Mouse (Mus musculus) cerebellum, postnatal 10 days (tissue): Measurements from ENCODE around the gene Pnpla1.

Source experiments
- DNase-seq, 2 experiments: peaks; one replicate each; pipeline ENCODE4 v3.0.0; 2021; ENCODE audit warnings: mixed read lengths in 2 of 2

Gene Pnpla1

GRCm38 (mm10) chr17:28894050-28894767 is 36.0 kb downstream of the Pnpla1 start:
- DNase-seq, result no peak

DNA sequence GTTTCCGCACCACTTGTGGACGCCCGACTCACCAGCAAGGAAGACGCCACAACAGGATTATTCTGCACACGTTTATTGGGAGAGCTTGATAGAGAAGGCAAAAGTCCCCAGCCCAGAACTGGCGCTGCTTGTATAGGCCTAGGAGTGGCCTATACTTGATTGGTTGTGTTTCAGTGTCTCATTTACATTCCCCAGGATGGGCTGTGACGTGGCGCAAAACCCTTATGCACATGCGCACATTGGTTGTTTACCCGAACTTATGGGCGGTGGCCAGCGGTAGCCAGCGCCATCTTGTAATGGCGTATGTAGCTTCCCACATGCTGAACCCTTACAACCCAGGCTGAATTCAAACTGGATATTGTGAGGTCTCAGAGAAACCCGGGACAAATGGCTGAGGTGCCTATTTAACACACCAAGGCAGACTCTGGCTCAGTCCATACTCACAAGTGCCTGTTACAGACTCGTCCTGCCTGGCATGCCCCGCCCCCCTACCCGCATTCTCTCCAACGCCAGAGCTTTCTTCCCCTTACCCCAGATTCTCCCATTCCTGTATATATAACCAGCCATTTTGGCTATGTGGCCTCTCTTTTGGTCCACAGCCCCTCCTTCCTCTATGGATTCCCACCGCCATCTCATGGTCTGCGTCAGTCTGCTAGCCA is 37.1 kb downstream of the Pnpla1 start:
- DNase-seq, result no peak

DNA sequence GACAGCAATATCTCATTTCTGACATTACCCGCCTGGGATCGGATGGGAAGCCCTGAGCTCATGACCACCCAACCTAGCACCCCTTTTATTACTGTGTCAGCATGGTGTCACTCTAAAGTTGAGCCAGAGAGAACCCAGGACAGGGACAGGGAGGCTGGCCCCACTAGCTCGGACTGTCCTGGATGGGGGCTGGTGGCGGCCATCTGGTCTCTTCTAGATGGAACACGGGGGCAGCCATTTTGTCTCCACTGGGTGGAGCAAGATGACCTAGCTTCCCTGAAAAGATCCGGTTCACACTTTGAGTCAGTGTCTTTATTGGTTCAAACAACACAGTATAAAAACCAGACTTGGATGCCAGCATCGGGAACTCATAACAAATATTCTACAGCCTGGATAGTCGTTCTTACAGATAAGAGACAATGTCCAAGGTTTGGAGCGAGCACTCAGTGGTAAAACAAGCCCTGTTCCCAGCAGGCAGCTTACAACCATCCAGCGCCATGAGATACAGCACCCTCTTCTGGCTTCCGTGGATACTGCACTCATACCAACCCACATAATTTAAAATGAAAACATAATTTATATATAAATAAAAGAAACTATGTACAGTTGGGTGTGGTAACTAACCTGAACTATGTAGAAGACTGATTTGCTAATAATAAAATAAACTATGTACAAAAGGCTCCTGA is 38.0 kb downstream of the Pnpla1 start:
- no peak for DNase-seq

GRCm38 (mm10) chr17:28897817-28898216 is 39.6 kb downstream of the Pnpla1 start:
- no peak for DNase-seq

DNA sequence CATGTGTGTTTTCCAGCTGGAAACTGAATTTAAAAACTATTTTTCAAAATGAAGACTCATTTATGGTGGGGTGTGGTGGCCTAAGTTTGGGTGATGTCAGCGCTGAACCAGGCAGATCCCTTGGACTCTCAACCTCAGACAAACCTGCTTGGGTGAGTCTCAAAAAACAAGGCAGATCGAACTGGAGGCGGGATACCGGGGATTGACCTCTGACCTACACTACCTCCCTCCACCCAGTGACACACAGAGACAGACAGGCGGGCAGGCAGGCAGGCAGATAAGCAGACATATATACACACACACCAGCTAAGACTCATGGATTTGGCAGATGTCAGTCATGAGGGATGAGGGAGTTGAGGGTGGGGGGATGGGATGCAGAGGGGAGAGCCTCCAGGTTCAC is 40.0 kb downstream of the Pnpla1 start:
- no peak for DNase-seq

DNA sequence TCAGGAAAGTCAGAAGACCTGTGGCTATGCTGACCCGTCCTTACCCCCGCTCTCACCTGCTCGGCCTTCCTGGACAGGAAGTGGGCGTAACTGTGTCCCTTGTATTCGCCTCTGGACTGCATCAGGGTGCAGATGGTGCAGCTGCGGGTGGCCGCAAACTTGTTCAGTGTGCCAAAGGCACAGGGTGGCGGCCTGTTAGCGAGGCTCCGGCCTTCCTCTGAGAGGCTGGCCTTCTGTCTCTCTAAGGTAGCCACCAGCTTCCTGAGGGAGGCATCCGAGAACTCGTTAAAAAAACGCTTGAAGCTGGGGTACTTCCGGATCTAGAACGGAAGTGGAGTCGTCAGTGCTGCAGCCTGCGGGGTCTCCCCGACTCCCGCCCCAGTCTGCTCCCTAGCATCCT is 41.2 kb downstream of the Pnpla1 start:
- peak; percentile 89 to 93 for DNase-seq

- no peak for DNase-seq
Measured at GRCm38 (mm10) chr17:28901559-28901958, 43.3 kb downstream of the Pnpla1 start.

GRCm38 (mm10) chr17:28904546-28905376 is 46.5 kb downstream of the Pnpla1 start:
- DNase-seq, result peak; percentile 81 to 85

DNA sequence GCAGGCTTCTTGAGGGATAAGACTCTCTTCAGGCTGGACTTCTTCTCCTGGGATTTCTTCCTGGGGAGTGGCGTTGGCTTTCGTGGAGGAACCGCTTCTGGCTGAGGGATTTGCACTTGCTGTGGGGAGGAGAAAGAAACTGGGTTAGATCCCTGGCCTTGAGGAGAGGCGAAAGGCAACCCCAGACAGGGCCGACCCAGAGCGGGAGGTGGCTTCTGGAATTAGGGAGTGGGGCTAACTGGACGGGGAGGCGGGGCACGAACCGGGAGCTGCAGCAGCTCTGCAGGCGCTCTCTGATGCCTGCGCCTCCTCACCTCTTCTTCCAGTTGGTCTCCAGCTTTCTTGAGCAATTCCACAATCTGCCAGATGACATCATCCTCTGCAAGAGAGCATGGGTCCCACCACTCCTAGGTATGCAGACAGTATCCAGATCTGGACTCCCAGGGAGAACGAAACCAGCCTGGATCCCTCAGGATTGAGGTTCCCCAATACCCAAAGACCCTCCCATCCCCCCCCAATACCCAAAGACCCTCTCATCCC is 47.2 kb downstream of the Pnpla1 start:
- DNase-seq, result no peak

- DNase-seq, result peak in 1 of 2 experiments; percentile 30
Measured at GRCm38 (mm10) chr17:28907959-28908358, 49.7 kb downstream of the Pnpla1 start.

DNA sequence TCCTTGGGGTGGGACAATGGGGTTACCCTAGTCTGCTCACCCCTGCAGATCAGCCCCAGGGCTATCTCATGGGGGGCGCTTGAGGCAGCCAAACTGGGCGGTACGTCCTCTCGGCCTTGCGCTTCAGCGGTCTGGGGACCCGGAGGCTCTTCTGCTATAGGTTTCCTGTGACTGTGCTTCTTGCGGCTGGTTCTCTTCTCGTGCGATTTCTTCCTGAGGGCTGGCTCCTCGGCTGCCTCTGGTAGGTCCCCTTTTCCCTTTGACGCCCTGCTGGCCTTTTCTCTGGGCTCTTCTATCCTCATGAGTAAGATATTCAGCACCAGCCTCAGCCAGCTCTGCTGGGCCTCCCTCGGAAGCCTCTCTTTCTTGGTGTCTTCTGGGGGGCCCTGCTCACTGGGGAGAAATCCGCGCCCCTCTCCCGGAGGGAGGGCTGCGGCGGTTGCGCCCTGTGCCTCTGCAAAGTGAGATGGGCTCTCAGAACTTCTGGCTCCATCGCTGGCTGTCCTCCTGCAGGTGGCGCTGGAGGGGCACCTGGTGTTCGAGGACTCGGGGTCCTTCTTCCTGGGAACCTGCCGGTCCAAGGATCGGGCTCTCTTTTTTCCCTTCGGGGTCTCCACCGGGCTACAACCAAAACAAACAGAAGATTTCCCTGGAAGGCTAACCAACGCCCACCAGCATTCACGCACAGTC is 51.2 kb downstream of the Pnpla1 start:
- peak; percentile 76 to 81 for DNase-seq

DNA sequence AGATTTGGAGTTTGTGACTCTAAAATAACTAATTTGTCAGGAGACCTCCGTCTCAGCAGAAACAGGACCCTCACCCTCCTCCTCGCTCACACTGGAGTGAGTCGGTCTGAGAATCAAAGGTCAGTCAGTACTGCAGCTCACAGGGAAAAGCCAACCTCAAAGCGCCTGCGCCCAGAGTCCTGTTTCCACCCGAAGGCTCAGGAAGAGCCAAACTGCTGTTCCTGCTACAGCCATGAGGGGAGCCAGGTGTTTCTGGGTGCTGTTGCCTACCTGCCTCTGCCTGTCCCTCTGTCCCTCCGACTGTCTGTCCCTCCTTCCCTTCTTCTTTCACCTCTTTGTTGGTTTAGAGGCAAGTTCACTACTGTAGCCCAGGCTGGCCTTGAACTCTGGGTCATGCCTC is 51.9 kb downstream of the Pnpla1 start:
- no peak for DNase-seq

DNA sequence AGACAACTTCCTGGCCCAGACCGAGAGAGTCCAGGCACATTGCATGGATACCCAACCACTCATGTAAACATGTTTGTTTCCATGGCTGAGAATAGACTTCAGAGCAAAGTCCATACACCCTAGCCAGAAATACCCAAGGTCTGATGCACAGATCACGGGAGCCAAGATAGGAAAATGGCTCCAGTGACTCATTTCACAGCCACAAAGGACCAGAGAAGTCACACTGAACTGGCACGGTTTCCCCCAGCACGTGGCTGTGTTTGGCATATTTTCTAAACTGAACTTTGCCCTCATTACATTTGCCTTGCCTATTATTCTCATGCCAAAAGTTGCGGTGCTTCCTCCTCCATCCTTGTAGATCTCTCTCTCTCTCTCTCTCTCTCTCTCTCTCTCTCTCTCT is 55.0 kb downstream of the Pnpla1 start:
- no peak for DNase-seq

GRCm38 (mm10) chr17:28913940-28914339 is 55.7 kb downstream of the Pnpla1 start:
- DNase-seq, result no peak

DNA sequence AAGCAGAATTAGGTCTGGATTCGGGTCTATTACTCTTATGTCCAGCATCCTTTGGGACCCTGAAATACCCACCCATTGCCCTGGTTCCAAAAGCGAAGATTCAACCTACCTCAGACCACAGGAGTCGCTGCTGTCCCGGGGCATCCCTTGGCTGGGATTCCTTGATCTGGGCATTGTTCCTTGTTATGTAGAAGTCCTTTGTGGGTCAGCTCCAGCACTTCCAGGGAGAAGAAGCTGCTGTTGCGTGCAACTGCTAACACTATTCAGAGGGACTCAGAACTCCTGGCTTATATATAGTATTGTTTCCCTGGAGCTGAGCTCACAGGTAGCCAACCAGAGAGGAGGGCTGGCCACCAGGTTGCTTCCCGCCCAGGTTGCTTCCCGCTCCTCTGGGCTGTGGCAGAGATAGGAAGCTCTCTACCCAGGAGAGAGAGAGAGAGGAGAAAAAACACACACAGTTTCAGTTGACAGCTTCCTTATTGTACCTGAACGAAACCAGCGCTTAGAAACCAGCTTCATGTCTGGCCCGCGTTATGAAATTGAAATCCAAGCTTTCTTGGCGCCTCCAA is 56.9 kb downstream of the Pnpla1 start, which contains the start of gene 4930539E08Rik:
Gene 4930539E08Rik (minus strand): TSS at position 265 of the 569 bp plus-strand sequence.
- no peak for DNase-seq

DNA sequence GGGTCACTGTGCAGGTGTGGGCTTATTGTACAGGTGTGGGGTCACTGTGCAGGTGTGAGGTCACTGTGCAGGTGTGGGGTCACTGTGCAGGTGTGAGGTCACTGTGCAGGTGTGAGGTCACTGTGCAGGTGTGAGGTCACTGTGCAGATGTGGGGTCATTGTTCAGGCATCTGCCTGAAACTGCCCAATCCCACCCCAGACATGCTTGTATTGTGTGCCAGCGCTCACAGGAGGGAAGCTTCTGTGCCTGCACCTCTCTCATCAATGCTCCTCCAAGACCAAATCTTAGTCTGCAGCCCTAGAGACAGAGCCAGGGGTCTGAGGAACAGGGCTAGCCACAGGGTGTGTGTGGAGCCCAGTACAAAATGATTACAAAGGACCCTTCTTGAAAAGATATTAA is 58.3 kb downstream of the Pnpla1 start:
- DNase-seq, result no peak

DNA sequence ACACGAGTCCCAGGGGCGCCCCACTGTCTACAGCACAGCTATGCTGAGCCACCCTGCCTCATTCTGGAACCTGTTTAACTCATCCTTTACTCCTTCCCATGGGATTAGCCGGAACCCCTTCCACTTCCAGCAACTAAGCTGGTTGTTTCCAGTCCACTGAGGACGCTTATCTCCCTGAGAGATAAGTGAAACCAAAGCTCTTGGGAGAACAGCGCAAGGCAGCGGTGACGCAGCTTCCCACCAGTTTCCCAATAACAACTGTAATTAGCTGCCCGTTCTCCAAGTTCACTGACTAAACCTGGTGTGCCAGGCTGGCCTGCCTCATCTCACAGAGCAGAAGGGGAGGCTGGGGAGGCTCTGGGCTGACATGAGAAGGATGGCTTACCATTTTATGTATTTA is 62.9 kb downstream of the Pnpla1 start:
- DNase-seq, result no peak

- DNase-seq, result no peak
Measured at GRCm38 (mm10) chr17:28922096-28922495, 63.9 kb downstream of the Pnpla1 start.

- DNase-seq, result no peak
Measured at GRCm38 (mm10) chr17:28924957-28925595, 66.9 kb downstream of the Pnpla1 start.

DNA sequence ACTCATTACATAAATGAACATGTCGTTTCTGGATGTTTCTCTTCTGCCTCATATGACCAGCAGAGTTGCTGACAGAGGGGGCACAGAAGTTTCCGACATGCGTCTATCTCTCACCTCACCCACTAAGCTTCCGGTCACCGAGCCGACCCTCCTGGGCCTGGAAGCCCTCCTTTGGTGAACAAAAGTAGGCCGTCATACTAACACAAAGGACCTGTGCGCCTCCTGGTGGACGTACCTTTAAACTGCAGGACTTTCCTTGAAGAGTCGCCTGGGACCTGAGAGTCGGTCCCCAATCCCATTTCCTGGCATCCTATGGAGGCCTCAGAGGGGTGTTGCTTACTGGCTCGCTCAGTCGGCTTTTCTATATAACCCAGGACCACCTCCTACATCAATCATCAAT is 68.2 kb downstream of the Pnpla1 start:
- DNase-seq, result peak; percentile 91 to 93
